Mouse (Mus musculus): Measurements from ENCODE around the gene Krt42.

GRCm38 (mm10) chr11:100260514-100261234 is 9.0 kb downstream of the Krt42 start, which contains the start of gene Krt17:
- no peak for TF ChIP-seq CTCF (IDR thresholded peaks at IDR 0.05; ENCODE audit: low read depth)
- no peak for TF ChIP-seq EP300 (optimal IDR thresholded peaks at IDR 0.05)

Data from stomach, postnatal 0 days (tissue).